Mouse (Mus musculus): ENCODE measurements around the gene Selplg.

DNA sequence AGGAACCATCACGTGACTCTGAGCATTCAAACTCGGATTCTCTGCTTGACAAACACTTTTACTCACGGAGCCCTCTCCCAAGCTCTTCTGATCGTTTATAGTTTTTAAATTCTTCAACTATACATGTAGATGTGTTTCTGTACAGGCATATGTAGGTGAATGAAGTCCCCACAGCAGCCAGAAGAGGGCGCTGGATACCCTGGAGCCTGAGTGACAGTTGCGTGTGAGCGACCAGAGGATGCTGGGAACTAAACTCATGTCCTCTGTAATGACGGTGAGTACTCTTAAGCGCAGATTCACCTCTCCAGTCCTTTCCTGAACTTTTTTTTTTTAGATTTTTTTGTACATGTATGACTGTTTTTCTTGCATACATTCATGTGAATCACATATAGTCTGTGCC is 18.8 kb downstream of the Selplg start:
- TF ChIP-seq POLR2A (IDR thresholded peaks at IDR 0.05; ENCODE audit: low read depth, low read length) (no peak), CTCF (conservative IDR thresholded peaks at IDR 0.05; ENCODE audit: insufficient read depth, insufficient read length, low read depth, low read length) (peak; percentile 49)

Measured in kidney, adult 2 months (tissue).